Mouse (Mus musculus) bone marrow, adult 2 months (tissue): ENCODE measurements at regions not wholly inside any gene's neighbourhood (a gene's known extent, or its start where the extent isn't known, plus 50 kb on each side); places are given as distances from the start of the nearest gene placed in this dataset.

Experiments
- CTCF ChIP-seq: fragments of 200-500 bp; IDR thresholded peaks from 2 replicates; pipeline ENCODE4 v1.5.1; 2011; ENCODE audit warnings: low read length, control low read depth; ENCODE audit not compliant: control insufficient read depth, insufficient read depth
- POLR2A ChIP-seq: fragments of 200-500 bp; IDR thresholded peaks from 2 replicates; pipeline ENCODE4 v1.6.1; 2011; ENCODE audit warnings: low read depth, mild to moderate bottlenecking, control low read depth, low read length, borderline replicate concordance; ENCODE audit not compliant: control insufficient read depth

DNA sequence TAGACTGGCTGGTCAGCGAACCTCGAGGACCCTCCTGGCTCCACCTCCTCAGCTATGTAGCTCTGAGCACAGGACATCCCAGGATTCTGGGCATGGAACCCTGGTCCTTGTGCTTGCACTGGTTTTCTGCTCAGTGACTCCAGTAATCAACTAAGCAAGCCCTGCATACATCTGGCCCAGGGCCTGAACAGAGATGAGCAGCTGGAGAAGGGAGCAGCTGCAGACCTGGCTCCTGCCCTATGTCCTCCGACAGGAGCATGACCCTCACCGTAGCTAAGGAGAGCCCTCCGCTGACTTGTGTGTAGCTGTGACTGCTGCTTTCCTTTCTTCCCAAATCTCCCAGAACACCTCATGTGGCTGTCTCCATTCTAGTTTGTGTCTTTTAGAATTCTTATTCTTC, 124.5 kb upstream of the Tut7 start:
- no peak for TF ChIP-seq POLR2A
- TF ChIP-seq CTCF, result no peak
